Mouse (Mus musculus): ENCODE measurements at regions not wholly inside any gene's neighbourhood (a gene's known extent, or its start where the extent isn't known, plus 50 kb on each side); places are given as distances from the start of the nearest gene placed in this dataset.
"Not testable (repeated sequence)": the region's sequence is repeated elsewhere in the genome, so short reads cannot be mapped to it uniquely, and the experiment has no call there.

- DNase-seq (ENCODE audit: low read depth) = no peak
These were observed 112.2 kb downstream of the Kif20b start for GRCm38 (mm10) chr19:35034408-35034807.

DNA sequence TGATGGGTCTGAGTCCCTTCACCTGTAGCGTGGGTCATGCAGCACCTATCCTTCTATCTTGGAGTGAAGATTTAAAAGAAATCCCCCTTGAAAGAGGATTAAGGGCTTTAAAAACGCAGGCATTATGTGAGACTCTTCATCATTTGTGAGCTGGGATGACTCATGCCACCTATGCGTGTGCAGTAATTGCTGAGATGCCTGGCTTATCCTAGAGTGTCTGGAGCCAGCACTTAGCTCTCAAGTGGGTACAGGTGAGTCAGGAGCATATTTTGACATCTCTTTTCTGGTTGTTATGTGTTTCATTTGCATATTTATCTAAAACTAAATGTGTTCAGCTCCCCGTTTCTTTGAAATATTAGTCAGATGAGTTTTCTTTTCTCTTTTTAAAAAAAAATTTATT is 123.4 kb downstream of the Kif20b start:
- no peak for DNase-seq (ENCODE audit: low read depth)

- no peak for DNase-seq (ENCODE audit: low read depth)
These were observed 144.3 kb downstream of the Kif20b start for GRCm38 (mm10) chr19:35066352-35066935.

GRCm38 (mm10) chr19:35081126-35081525 is 159.0 kb downstream of the Kif20b start:
- DNase-seq (ENCODE audit: low read depth) = no peak

DNA sequence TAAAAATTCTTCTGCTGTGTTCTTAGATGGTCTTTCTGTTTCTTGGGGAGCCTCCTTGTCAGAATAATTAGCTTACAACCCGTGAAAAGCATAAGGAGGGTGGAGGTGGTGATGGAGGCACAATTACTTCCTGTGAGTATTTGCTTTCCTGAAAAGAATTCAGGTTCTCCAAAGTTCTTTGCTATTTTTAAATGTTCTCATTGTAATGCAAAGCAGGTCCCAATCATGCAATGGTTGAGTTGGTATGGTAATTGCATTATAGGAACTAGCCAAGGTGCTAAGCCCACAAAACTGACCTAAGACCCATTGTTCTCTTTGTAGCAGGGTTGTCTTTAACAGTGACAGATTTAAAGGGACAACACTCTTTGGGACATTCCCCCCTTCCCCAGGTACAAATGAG is 179.1 kb downstream of the Kif20b start:
- no peak for DNase-seq (ENCODE audit: low read depth)

GRCm38 (mm10) chr19:35114313-35114712 is 192.2 kb downstream of the Kif20b start:
- DNase-seq (ENCODE audit: low read depth) = no peak

DNA sequence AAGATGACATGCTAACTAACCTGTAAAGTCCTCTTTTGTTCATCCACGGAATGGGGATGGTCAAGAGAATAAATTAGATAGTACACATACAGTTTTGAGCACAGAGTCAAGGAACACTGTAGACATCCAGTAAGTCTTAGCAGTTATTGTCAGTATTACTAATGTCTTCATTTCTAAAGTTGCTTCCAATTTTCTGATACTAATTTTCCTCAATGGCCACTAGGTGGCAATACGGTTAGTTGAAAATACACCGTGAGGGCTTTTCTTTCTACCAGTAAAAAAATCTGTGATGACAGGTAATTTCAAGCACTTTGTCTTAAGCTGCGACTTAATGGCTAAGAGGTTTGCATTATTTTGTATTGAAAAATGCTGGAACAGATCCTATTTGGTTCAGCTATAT is 203.1 kb downstream of the Kif20b start:
- DNase-seq (ENCODE audit: low read depth) = peak; percentile 19

GRCm38 (mm10) chr19:35126594-35127051 is 204.5 kb downstream of the Kif20b start:
- DNase-seq (ENCODE audit: low read depth) = no peak

GRCm38 (mm10) chr19:35128104-35128503 is 205.9 kb downstream of the Kif20b start:
- DNase-seq (ENCODE audit: low read depth) = no peak

DNA sequence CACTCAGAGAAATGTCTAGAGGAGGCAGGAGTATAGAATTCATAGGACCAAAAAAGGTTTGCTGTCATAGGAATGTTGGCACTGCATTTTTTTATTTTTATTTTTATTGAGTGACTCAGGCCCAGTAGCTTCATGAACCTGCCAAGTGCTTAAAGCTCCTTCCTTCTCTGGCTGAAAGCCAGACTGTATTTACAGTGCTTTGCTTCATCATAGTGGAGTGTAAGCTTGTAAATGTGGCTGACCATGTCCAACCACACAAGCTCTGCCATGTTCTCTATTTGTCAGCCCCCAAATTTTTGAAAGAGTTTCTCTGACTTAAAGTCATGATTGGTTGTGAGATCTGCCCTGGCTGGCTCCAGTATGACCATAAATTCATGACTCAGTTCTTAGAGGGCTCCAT is 221.0 kb downstream of the Kif20b start:
- no peak for DNase-seq (ENCODE audit: low read depth)

- no peak for DNase-seq (ENCODE audit: low read depth)
These were observed 221.6 kb downstream of the Kif20b start for GRCm38 (mm10) chr19:35143781-35144180.

- DNase-seq (ENCODE audit: low read depth) = not testable (repeated sequence)
These were observed 227.3 kb downstream of the Kif20b start for GRCm38 (mm10) chr19:35149476-35149875.

DNA sequence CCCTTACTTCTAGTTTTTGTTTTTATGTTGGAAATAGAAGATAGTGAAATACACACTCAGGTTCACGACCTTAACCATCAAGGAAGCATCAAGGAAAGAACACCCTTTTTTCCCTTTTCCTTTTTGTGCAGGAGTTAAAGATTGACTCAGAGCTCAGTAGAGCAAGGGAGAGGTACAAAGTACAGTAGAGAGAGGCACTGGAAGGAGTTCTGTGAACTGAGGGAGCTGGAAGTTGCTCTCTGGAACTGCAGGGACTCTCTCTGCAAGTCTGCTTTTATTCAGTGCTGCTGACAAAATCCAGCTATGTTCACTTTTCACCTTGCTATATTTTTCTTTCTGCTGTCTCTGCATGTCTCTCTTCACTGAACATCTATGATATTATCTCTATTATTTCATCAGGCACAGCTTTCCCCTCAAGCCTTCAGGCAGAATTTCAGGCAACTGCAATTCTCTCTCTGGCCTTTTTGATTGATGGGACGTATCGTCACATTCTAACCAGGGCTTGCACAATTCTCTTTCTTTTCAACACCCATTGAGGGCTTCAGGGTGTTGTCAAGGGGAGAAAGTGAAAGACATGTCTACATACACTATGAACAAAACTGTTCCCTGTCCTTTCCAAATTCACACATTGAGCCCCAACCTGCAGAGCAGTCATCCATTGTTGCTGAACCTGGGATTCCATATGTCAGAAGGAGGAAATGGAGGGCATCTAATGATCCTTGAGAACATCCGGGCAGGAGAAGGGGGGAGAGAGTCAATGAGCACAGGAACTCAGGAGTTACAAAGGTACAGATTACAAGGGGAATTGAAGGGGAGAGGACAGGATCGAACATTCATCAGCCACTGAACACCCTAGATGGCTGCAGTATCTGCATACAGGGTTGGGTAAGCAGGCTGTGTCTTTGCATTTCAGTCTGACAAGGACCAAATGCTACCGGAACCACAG is 228.9 kb downstream of the Kif20b start:
- no peak for DNase-seq (ENCODE audit: low read depth)

GRCm38 (mm10) chr19:35151841-35152240 is 229.7 kb downstream of the Kif20b start:
- DNase-seq (ENCODE audit: low read depth) = no peak

DNA sequence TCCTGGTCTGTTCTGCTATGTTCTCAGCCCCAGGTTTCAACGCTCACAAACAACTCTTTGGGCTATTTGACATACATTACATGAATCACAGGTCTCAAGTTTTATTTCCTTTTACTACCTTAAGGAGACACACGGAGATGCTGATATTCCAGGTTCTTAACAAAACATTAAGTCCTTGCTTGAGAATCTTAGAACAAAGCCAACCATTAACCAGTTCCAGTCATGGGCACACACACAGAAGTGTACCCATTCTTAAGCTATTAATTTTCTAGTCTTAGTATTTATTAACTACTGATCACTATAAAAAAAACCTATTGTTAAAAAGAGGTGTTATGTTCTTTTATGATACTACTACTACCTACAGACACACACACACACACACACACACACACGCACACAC is 235.7 kb downstream of the Kif20b start:
- DNase-seq (ENCODE audit: low read depth) = no peak

GRCm38 (mm10) chr19:35164727-35165126 is 242.6 kb downstream of the Kif20b start:
- DNase-seq (ENCODE audit: low read depth) = no peak

- DNase-seq (ENCODE audit: low read depth) = no peak
These were observed 248.4 kb downstream of the Kif20b start for GRCm38 (mm10) chr19:35170554-35170953.

DNA sequence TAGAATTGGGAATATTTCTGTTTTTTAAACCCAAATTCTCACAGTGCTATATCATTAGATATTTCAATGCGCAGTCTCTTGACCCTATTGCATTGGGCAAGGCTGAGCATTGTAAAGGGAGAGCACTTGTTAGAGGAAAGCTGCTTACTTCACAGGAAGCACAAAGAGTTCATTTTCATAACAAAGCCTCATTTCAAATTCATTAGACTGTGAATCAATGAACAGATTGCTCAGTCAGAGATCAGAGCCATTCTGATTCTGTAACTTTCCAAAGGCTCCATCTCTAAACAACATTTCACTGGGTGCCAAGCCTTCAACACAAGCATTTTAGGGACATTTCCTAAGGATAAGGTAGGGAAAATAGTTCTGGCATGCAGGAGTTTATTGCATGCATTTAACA is 257.9 kb downstream of the Kif20b start:
- no peak for DNase-seq (ENCODE audit: low read depth)

DNA sequence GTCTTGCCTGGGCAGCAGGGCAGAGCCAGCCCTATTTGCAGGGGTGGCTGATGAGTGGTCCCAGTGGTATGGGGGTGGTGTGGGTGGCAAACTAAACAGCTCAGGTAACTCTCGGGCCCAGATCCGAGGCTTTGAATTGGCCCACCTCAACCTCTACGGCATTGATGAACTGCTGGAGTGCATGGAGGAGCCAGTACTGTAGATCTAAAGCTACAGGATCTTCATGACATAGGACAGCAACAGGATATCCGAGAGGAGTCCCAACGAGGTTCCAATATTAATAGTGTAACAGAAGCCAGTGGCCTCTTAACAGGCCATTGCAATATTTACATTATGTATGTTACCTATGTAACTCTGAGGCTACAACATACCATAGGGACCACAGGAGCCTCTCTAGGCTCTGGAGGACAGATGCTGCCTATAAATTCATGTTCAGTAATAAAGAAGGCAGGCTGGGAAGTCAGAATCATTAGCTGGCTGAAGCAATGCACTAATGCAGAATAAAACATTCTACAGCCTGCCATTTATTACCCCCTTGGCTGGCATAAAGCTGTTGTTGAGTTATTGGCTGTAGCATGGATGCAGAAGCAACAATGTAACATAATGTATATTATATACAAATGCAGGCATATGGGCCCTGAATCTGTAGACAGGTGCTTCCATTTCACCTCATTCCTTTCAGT is 283.5 kb downstream of the Kif20b start:
- DNase-seq (ENCODE audit: low read depth) = no peak

GRCm38 (mm10) chr19:35244188-35244587 is 322.0 kb downstream of the Kif20b start:
- no peak for DNase-seq (ENCODE audit: low read depth)

- DNase-seq (ENCODE audit: low read depth) = no peak
These were observed 325.4 kb downstream of the Kif20b start for GRCm38 (mm10) chr19:35247531-35247930.

DNA sequence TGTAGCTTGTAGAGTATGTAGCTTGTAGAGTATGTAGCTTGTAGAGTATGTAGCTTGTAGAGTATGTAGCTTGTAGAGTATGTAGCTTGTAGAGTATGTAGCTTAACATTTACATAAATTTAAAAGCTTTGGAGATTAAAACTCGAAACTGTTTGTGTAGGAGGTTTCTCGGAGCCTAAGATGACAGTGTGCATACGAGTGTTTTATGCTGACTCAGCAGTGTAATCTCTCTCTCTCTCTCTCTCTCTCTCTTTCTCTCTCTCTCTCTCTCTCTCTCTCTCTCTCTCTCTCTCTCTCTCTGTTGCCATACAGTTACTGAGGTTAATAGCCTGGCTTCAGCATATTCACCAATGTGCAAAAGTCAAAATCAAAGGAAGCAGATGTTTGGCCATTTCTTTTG is 336.5 kb downstream of the Kif20b start:
- not testable (repeated sequence) for DNase-seq (ENCODE audit: low read depth)

DNA sequence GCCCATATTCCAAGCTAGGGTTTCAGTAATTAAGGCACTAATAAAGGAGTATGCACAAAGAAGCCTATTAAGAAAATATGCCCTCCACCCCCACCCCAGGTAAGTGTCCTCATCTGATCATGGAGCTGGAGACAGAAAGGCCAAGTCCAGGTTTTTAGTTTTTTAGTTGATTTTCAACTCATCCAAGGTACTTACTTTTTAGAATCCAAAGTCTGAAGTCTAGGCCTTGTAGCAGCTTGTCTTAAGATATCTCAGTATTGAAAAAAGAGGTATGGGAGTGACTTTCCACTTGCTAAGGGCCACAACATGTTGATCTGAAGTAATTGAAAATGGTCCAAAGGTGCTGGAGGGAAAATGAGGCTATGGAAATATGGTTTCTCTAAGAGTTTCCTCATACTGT is 340.9 kb downstream of the Kif20b start:
- DNase-seq (ENCODE audit: low read depth) = no peak

Data from c-Kit-positive CD71-negative TER-119-negative erythroid progenitor cells, embryonic 14.5 days (primary cell).